Mouse (Mus musculus) cerebellum, adult 8-10 months (tissue): ENCODE data around the gene Klf13.

Experiments used
- DNase-seq: peaks from one replicate; pipeline ENCODE4 v3.0.0; 2022

The Klf13 gene

DNA sequence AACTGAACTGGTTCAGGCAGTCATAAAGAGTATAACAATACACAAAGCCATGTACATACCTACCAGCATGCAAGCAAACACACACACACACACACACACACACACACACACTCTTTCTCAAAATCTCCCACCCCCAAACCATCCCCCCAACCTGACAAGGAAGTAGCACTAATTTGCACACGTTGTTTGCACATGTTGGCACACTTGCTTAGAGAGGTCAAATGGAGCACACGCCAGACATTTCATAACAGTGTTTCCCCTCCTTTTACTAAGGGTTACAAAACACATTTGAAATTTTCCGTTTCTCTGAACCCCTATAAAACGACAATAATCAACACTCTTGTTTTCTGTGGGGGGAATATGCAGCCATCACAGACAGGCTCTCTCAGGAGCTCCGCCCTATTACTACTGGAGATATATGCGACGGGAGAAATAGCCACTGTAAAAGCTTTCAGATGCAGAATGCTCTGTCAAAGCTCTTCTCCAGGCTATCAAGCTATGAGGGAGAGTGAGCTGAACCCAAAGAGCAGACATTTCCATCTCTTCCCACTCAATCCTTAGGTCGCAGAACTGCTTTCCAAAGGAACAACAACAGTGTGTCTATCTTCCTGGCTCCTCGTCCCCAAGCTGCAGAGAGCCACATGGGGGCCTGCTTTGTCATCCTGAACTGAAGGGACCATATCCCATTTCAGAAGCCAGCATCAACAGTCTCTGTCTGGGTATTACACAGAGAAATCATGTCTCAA lies 34.9 kb downstream of the Klf13 start:
- no peak for DNase-seq

DNA sequence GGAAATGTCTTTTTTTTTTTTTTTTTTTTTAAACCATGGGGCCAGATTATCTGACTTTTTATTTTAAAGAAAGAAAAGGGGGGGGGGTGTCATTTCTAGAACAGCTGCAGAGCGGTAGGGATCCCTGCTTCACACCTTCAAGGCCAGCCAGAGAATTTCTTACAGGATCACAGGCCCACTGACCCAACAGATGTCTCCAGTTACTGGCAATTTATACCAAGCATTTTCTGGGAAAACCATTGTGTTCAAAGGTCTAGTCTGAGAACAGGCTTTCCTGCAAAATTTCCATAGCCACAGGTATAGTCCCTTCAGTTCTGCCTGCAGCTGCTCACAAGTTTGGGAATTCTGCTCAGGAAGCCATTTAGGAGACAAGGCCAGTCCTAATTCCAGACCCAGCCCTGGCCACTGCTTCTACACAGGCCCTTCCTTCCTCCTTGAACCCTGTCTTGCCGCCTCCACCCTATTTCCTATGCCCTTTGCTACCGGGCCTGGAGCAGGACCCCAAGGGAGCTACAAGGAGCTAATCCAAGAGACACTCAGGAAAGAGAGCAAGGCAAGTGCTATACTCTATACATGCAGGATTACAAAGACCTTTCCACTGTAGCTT lies 36.0 kb downstream of the Klf13 start:
- no peak for DNase-seq

DNA sequence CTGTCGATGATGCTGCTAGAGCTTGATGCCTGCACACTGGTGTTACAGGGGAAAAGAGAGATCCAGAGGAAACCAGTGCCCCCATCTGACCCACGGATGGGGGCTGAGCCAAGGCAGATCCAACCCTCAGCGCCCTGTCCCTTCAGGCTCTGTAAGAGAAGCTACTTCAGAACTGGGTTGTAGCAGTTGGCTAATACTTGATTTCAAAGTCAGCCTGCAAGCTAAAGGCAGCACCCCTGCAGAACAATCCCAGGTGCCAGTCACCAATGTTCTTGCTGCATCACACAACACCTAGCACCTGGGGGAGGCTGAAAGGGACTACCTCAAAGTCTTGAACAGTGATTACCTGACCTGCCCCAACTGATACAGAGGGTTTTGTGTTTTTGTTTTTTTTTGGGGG lies 36.8 kb downstream of the Klf13 start:
- no peak for DNase-seq

GRCm38 (mm10) chr7:63901346-63901745 lies 37.4 kb downstream of the Klf13 start:
- DNase-seq, result no peak

DNA sequence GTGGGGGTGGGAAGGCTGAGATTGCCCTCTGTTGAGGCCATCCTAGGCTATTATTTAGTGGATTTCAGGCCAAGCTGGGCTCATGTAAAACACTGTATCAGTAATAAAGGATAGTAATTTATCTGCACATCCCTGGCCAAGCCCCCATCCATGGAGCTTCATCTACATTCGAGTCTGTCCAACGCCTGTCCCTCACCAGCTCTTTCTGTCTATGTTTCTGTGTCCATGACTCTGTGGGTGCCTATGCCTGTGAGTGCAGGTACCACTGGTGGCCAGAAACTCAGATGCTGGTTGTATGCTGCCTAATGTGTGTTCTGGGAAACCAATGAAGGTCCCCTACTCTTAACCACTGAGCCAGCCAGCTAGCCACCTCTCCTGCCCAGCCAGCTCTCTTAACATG lies 38.3 kb downstream of the Klf13 start:
- DNase-seq, result no peak

DNA sequence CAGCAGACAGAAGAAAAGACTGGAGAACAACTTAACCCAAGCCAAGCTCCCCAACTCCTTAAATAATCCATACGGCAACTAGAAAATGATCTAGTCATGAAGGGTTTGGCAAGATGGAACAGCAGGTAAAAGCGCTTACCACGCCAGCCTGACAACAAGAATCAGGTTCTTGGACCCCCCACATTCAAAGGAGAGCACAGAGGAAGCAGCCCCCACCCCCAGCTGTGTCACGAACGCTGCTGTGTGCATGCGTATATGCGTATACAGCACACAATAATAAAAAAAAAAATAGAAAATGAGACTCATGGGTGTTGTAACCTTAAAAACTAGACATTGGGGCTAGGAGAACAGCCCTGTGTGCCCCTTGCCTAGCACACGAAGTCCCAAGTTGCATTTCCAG lies 38.8 kb downstream of the Klf13 start:
- no peak for DNase-seq

- no peak for DNase-seq
These were observed 40.5 kb downstream of the Klf13 start for GRCm38 (mm10) chr7:63898201-63898600.

DNA sequence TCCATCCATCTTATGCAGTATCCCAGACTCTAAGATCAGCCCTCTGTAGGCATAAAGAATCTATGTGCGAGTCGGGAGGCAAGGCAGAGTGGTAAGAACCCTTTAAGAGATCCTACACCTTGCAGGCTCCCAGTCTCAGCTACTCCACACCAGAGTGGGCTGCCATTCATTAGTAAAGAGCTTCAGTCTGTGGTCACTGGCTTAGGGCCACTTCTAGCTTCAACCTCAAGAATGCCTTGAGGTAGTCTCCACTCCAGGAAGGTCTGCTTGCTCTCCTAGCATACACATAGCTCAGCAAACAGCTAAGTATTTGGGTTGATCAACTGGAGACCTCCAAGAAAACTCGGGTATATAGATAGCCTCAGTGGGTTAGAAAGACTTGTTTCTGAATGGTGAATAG lies 41.1 kb downstream of the Klf13 start:
- no peak for DNase-seq

DNA sequence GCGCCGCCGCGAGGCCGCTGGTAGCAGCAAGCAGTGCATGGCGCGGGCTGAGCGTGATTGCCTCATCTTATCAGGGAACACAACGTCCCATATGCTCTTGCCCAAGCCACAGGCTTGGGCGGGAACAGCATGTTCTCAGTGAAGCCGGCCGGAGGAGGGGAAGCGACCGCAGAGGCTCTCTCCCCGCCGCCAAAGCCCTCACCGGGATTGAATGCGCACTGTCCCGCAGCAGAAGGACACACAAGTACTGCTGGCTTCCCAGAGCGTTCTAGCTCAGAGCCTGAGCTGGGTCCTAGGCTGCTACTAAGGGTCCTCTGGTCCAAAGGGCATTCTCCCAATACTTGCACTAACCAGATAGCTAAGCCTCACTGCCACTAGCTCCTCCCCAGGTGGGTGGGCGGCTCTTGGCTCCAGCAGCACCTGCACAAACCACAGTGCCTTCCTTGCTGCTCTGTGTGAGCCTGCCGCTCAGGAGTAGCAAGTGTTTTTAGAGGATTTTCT lies 41.7 kb downstream of the Klf13 start:
- peak; percentile 91 for DNase-seq

- no peak for DNase-seq
These were observed 42.3 kb downstream of the Klf13 start for GRCm38 (mm10) chr7:63896276-63896967.

DNA sequence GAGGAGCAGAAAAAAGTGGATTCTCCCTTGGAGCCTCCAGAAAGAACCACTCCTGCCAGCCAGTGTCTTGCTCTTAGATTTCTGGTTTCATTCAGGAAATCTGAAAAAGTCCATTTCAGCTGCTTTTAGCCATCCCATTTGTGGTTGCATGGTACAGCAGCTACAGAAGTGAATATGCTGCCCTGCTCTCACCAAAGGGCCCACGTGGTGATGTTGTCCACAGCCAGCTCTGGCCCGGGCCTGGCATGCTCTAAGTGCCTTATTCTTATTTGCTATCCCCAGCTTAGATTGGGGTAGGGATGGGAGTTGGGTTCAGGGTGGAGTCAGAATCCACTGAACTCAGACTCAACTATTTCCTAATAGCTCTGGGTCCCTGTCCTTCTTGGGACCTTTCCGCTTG lies 43.5 kb downstream of the Klf13 start:
- DNase-seq, result no peak

DNA sequence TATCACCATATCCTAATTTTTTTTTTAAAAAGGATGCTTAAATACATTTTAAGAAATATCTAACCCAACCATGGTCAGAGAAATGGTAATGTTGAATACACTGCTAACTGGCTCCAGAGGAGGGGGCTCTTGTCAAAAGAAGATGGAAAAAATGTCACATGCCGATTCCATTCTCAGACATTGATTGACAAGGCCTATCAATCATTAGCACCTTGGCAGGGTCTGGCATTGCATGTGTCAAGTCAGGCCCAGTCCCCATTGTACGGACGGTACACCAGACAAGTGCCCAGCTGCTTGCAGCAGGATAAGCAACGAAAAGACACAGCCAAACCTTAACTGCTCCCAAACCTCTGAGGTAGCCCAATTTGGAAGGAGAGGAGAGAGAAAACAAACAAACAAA lies 44.1 kb downstream of the Klf13 start:
- no peak for DNase-seq

- DNase-seq, result no peak
These were observed 45.0 kb downstream of the Klf13 start for GRCm38 (mm10) chr7:63893729-63894128.

GRCm38 (mm10) chr7:63893201-63893600 lies 45.5 kb downstream of the Klf13 start:
- DNase-seq, result no peak

GRCm38 (mm10) chr7:63891488-63892075 lies 47.1 kb downstream of the Klf13 start:
- no peak for DNase-seq

DNA sequence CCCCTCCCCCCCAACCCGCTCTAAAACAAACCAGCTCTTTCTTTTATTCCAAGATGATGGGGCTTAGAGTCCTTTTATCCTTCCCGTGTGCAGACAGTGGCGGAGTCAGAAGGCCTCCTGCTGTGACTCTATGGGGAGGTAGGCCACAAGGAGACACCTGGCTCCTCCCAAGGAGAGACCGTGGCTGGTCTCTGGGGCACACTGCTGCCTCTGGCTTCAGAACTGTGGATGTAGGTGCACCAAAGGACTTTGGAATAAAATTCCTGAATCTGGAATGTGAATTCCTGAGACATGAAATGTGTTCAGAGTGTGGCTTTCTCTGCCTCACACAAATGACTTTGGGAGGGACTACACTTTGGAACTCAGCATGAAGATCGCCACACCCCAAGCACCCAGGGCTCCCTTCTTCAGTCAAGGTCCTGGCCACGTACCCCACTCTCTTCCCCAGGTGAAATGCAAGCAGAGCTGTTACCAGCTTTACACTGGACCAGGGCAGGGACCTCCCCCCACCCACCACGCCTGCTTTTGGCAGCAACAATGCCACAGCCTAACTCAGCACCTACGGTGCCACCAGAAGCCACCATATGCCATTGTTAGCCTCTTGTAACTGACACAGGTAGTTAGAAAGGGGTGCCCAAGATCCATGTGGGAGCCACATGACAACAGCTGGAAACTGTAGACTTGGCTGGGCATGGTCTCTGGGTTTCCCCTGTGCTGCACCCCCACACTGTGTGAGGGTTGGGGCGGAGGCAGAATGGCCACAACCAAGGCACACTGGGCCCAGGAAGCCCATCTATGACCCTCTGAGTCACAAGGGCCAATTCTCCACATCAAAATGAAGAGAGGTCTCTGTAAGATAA lies 49.4 kb downstream of the Klf13 start:
- DNase-seq, result no peak

DNA sequence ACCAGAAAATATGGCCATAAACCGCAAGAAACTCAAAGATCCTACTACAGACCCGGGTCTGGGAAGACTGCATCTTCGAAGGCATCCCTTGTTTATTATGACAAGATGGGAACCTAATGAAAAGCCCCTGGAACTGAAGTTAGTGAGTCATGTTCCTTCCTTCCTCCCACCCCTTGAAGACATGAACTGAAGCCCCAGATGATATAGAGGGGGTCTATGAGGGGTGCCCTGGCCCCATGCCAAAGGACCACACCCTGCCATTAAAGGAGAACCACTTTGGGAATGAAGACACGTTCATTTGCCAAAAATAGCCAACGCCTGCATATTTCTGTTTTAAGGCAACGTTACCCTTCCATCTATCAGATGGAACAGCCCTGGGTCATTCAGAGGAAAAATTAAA lies 50.0 kb downstream of the Klf13 start:
- DNase-seq, result no peak

DNA sequence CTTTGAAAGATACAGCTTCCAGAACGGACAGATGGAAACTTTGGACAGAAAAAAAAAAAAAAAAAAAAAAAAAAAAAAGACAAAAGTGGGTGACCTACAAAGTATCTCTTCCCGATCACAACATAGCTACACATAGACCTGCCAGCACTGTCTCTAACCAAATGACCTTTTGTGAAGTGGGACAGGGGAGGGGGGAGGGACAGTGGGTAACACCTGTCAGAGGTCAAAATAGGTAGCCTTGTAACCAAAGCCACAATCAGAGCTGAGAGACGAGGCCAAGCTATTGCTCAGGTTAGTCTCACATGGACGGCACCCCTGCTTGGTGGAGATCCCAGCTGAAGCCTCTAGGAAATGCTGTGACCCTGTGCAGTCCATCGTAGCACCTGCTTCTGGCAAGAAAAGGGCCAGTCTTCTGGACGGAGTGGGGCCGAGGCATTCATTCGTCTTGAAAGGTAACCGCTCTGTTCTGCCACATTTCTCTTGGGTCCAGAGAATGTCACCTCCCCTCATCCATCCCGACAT lies 51.1 kb downstream of the Klf13 start:
- no peak for DNase-seq

DNA sequence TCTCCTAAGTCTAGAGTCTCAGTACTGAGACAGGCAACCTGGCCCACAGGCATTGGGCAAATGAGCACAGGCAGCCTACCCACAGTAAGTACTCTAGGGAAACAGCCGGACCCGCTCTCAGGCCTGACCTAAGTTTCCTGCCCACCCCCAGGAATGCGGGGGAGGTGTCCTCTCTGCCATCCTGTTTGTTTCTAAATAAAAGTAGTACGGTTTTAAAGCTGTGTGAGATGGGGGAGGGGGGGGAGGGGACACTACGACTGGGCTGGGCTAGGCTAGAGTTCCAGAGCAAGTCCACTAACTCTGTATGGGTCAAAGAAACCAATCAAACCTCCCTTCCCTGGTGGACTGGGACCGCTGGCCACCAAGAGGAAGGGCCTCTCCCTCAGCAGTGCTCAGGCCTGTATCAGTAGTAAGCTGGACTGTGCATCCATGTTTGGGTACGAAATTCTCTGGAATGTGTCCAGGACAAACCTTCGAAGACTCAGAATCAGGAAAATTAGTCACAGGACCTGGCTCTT lies 51.6 kb downstream of the Klf13 start:
- DNase-seq, result no peak

DNA sequence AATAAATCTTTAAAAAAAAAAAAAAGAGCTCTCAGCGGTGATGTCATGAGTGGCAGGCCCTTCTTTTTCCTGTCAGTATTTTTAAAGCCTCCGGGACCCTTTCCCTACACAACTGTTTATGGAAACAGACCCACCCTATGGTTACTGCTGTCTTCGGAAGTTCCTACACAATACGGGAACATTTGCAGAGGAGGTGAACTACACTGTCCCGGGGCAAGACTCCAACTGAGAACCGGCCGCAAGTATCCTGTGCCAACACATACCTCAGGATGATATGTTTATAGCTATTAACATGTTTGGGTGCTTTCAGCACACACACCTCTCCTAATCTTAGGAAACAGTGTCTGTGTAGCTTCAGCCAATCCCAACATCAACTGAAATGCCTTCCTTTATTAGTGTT lies 53.7 kb downstream of the Klf13 start:
- DNase-seq, result no peak

- DNase-seq, result peak; percentile 63
These were observed 56.0 kb downstream of the Klf13 start for GRCm38 (mm10) chr7:63882739-63883138.

DNA sequence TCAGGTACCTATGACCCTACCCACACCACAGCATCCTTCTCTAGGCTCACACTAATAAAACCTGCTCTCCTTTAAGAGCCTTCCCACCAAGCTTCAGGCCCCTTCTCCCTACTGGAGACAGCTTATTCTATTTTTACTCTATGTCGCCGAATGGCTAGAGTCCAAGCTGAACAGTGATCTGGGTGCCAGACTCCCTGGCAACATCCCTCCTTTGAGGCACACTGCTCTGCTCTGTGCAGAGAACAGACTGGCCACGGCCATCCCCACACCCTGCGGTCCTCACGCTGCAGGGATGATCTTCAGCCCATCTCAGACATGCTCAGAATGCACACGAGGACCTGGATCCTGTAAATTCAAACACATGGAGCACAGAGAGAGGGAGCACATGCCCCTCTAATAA lies 59.1 kb downstream of the Klf13 start:
- no peak for DNase-seq
